Mouse (Mus musculus) ovary, adult 10 weeks (tissue): ENCODE results near the gene Gm5724. TPM values are rescaled to one million over a fixed set of nuclear protein-coding genes. Genes with fewer than 3 reads are reported as not detected.

Source experiments
- polyA plus RNA-seq: library from polyadenylated mRNA; stranded (reverse); fragments of 350-450 nt; fragmentation: Illumina TruSeq; extraction: RNeasy Lipid Tissue Mini Kit (QIAGEN cat#74804); gene quantifications from one replicate; pipeline ENCODE4 v1.2.3, GENCODE M21; 2014

Gene Gm5724
- polyA plus RNA-seq = not detected

GRCm38 (mm10) chr6:141773710-141774109 lies at the start of gene Gm5724:
Gm5724 (minus strand) TSS chr6:141773810.

Other genes with a start within 250 kb of the Gm5724 start
- 0.29 TPM for gene Slco1c1, start 249.4 kb downstream of the Gm5724 start, polyA plus RNA-seq
- not detected for gene Slco1b2, start 144.3 kb downstream of the Gm5724 start, polyA plus RNA-seq
- gene Slco1a4, start 82.4 kb upstream of the Gm5724 start, polyA plus RNA-seq = 14.7 TPM
- not detected for gene Slco1a1, start 173.2 kb upstream of the Gm5724 start, polyA plus RNA-seq
- not detected for gene Gm6614, start 237.6 kb upstream of the Gm5724 start, polyA plus RNA-seq